Mouse (Mus musculus) C2C12 (cell line): ENCODE measurements around the gene Slc27a4.

Experiments used
- CTCF ChIP-seq: IDR thresholded peaks from one replicate; pipeline ENCODE4 v1.5.1; 2011; ENCODE audit not compliant: control insufficient read depth, insufficient read depth, insufficient read length
- MAX ChIP-seq: IDR thresholded peaks from one replicate; pipeline ENCODE4 v1.6.1; 2011; ENCODE audit warnings: mild to moderate bottlenecking, control low read depth
- MYOD1 ChIP-seq: IDR thresholded peaks from one replicate; pipeline ENCODE4 v1.6.1; 2011; ENCODE audit warnings: low read depth; ENCODE audit not compliant: control insufficient read depth, insufficient read length
- MYOG ChIP-seq: IDR thresholded peaks from one replicate; pipeline ENCODE4 v1.6.1; 2011; ENCODE audit not compliant: control insufficient read depth, insufficient read length; ENCODE audit errors: extremely low read depth

GRCm38 (mm10) chr2:29839460-29839859 is 37.0 kb downstream of the Slc27a4 start:
- TF ChIP-seq CTCF (no peak), MAX (no peak), MYOD1 (no peak), MYOG (no peak)
